Mouse (Mus musculus): ENCODE data around the gene Eps15l1.

Eps15l1 gene

GRCm38 (mm10) chr8:72421362-72422335, at the start of gene Eps15l1:
Eps15l1 (minus strand) TSS chr8:72421460.
- in situ Hi-C loops (cut with MboI, MseI): no loop called here

DNA sequence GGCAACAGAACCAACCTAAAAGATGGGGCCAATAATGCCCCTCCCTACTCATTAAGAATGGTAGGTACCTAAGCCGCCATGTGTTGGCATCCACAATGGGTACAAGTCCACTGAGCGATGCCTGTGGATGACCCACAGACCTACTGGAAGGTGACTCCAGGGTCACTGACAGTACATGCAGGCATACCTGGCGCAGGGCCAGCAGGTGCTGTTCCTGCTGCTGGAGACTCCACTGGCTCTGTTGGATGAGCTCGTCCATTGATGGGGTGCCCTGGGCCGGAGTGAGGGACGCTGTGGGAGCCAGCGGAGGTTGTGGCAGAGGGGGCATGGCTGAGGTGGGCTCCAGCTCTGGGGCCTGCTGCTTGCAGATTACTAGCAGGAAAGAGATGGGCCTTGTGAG, 49.4 kb upstream of the Eps15l1 start:
- in situ Hi-C loops (cut with MboI, MseI): loop anchor here in 1 of 2 experiments (10.0 kb wide), 1 partner anchor 884 kb away; the partner anchor contains the start of gene Large1

DNA sequence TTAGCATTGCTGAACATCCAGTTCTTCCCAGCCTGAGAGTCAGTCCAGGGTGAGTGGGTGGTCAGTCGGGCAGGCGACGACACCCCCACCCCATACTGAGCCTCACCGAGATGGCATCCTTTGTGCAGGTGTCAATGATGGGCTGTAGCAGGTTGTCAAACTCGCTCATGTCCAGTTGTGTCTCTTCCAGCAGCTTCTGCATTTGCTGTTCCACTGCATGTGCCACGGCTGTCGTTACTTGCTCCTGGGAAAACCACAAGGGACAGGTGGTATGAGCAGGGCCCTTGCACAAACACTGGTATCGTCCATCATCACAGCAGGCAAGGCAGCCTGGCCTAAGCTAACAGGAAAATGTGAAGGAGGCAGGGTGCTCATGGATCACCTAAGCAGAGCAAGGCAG, 48.7 kb upstream of the Eps15l1 start:
- in situ Hi-C loops (cut with MboI, MseI): loop anchor here in 1 of 2 experiments (10.0 kb wide), 1 partner anchor 885 kb away; the partner anchor contains the start of gene Large1

DNA sequence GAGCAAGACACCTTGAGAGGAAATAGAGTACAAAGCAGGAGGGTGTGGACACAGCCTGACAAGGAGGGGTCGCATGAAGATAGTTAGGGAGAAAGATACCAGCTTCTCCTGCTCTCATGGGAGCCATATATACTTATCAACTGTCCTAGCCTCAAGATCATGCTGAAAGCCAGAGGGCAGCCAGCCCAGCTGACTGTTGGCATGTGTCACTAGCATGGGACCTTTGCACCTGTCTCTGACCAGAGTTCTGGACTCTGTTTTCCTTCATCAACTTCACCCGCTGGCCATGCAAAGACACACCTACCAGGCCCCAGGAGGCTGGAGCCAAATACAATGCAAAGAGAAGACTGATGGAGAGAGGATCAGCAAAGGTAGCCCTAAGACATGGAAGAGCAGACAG, 48.0 kb upstream of the Eps15l1 start:
- in situ Hi-C loops (cut with MboI, MseI): no loop called here

DNA sequence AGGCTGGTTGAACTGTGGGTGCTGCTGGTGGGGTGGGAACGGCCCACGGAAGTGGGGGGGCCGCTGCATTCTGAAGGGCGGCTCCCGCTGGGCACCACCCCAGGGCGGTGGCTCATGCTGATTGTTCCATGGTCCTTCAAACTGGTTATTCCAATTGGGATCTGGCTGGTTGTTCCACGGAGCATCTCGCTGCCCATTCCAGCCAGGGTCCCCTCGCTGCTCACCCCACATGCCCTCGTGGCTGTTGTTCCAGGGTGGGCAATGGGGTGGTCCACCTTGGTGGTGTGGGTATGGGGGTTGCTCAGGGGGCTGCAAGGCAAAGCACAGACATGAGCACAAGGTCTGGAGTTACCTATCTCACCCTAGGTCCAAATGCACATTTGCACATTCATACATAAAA, 43.0 kb upstream of the Eps15l1 start:
- in situ Hi-C loops (cut with MboI, MseI): no loop called here

DNA sequence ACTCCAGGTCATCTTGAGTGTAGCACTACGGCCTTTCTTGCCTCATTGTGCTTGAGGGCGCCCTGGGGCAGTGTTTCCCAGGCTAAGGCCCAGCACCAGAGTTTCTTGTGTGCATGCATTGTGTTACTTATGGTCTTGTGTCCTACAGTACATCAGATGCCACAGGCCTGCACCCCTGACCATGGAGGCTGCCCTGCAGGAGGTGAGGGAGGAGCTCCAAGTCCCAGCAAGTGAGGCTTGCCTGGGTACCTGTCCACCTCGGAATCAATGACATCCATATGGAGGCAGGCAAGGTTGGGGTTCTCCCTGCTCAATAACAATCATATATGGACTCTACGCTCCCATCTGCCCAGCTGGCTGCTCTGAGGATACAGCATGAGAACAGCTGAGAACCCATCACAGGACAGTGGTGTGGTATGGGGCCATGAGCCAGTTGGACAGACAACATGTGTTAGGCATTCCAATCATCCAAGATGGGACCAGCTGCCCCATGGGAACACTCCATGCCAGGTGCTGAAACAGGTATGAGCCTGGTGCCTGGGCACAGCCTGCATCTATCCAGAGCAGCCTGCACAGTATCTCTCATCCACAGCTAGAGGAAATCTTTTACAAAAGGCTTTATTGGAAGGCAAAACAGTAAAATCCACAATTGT, 38.7 kb upstream of the Eps15l1 start:
- in situ Hi-C loops (cut with MboI, MseI): no loop called here

GRCm38 (mm10) chr8:72458457-72458856, 37.2 kb upstream of the Eps15l1 start:
- in situ Hi-C loops (cut with MboI, MseI): no loop called here

- in situ Hi-C loops (cut with MboI, MseI): no loop called here
These were observed 36.5 kb upstream of the Eps15l1 start for GRCm38 (mm10) chr8:72457806-72458205.

DNA sequence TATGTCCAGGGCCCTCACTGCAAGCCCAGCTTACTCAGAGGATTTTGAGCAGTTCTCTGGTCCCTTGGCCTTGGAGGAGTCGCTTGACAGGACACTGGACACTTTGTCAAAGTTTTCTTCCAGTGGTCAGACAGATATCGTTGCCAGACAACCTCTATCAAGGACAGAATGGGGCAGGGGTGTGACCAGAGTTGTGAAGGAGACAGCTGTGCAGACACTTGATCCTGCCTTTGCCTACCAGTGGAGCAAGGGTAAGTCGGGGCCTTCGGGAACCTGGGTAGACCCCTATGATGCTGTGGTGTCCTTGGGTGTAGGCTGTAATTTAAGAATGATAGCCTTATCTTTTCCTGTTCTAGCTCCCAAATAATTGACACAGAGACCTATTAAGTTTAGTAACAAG, 34.1 kb upstream of the Eps15l1 start:
- in situ Hi-C loops (cut with MboI, MseI): no loop called here

- in situ Hi-C loops (cut with MboI, MseI): no loop called here
These were observed 32.6 kb upstream of the Eps15l1 start for GRCm38 (mm10) chr8:72453904-72454303.

DNA sequence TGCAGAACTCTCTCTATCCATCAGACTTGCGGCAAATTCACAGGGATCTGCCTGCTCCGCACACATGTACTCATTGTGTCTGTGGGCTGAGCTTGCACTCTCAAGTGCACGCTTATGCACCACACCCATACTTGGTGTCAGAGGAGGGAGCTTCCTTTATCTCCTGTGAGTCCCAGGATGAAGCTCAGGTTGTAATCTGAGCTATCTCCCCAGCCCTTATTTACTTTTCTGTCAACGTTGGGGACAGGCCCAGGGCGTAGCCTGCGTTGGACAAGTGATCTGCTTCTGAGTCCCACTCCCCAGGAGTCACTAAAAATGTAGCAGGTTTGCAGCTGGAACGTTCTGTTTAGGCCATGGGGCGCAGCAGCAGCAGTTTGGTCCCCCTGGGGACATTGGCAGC, 30.3 kb upstream of the Eps15l1 start:
- in situ Hi-C loops (cut with MboI, MseI): no loop called here

GRCm38 (mm10) chr8:72445071-72445470, 23.8 kb upstream of the Eps15l1 start:
- in situ Hi-C loops (cut with MboI, MseI): no loop called here

DNA sequence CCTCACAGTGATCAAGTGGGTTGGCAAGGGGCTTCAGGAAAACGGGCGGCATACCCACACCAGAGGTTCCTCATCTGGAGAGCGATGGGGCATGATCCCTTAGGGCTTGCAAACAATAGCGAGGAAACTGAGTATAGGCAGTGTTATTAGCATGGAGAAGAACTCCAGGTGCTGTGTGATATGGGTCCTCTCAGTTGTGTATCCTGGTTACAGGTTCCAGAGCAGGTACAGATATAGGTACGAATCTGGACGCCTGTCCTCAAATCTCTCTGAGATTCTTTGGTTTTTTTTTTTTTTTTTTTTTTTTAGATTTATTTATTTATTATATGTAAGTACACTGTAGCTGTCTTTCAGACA, 22.7 kb upstream of the Eps15l1 start:
- in situ Hi-C loops (cut with MboI, MseI): no loop called here

DNA sequence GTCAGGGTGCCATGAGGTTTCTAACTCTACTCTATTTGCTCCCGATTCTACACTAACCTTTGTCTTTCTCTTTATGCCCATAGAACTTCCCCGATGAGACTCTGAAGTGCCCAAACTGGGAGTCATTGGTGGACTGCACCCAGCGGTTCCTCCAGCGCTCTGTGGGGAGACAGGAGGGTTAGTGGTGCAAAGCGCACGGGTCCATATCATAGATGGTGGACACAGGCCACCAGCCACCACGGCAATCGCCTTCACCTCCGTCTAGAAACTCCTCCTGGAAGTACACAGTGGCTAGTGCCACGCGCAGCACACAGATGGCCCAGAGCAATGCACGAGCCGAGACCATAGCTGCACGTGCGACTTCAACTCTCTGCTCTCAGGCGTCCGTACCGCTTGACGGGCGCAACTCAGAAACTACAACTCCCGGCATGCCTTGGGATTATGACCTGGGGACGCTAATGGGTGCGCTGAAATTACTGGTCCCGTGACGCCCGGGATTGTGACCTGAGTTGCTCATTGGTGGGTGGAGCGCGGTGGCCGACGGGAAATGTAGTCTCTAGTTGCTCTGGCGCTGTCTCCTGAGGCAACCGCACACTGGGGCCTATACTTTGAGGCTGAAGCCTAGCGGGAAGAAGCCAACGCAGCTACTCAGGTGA, 22.2 kb upstream of the Eps15l1 start, which contains the start of the genes Calr3 and 1700030K09Rik:
Gene Calr3 (minus strand): TSS at position 533 of the 656 bp plus-strand sequence.
Gene 1700030K09Rik (plus strand): TSS at position 543 of the 656 bp plus-strand sequence.
- in situ Hi-C loops (cut with MboI, MseI): no loop called here

- in situ Hi-C loops (cut with MboI, MseI): no loop called here
These were observed 17.2 kb upstream of the Eps15l1 start for GRCm38 (mm10) chr8:72438248-72439015.

DNA sequence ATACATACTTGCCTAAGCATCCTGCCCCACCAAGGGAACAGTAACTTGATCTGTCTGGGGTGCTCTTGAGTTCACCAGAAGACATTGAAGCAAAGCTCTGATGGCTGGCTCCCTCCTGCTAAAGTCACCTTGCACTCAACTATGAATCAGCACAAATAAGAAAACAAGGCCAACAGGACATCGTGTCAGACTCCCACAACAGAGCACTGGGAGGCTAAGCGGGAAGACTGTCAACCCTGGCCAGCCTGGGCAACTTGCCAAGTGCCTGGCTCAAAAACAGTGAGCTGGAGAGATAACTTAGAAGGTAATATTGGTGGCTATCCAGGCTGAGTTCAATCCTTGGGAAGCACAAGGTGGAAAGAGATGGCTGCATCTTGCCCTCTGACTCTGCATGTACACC, 13.7 kb upstream of the Eps15l1 start:
- in situ Hi-C loops (cut with MboI, MseI): no loop called here

GRCm38 (mm10) chr8:72429676-72430075, 8.4 kb upstream of the Eps15l1 start:
- in situ Hi-C loops (cut with MboI, MseI): no loop called here

GRCm38 (mm10) chr8:72422926-72423325, 1.7 kb upstream of the Eps15l1 start:
- in situ Hi-C loops (cut with MboI, MseI): no loop called here

GRCm38 (mm10) chr8:72420571-72421361, 494 bp downstream of the Eps15l1 start:
- in situ Hi-C loops (cut with MboI, MseI): no loop called here

GRCm38 (mm10) chr8:72418073-72418472, 3.2 kb downstream of the Eps15l1 start:
- in situ Hi-C loops (cut with MboI, MseI): loop anchor here in 1 of 2 experiments (5.0 kb wide), 1 partner anchor 224 kb away; no protein-coding TSS in a partner anchor

Measured in T-helper 17 cell (primary cell).